Mouse (Mus musculus) hindbrain, embryonic 11.5 days (tissue): ENCODE measurements at regions not wholly inside any gene's neighbourhood (a gene's known extent, or its start where the extent isn't known, plus 50 kb on each side); places are given as distances from the start of the nearest gene placed in this dataset.

Experiments
- ATAC-seq: fragments of 200-750 bp; cut with Nextera tagmentation; 2 replicates; pipeline ENCODE4 v1.8.0; 2017; ENCODE audit warnings: mild to moderate bottlenecking, moderate TSS enrichment, moderate library complexity; ENCODE audit not compliant: low FRiP score
- DNase-seq: peaks from one replicate; pipeline ENCODE4 v3.0.0-alpha.2; 2015; ENCODE audit warnings: low spot score
- H3K27ac ChIP-seq: fragments of 300-500 bp; sonication (generic); 2 replicates; pipeline ENCODE4 v1.5.1; 2014; ENCODE audit warnings: mild to moderate bottlenecking, low read depth, low read length
- H3K27me3 ChIP-seq: fragments of 300-500 bp; sonication (generic); 2 replicates; pipeline ENCODE4 v1.6.1; 2014; ENCODE audit warnings: mild to moderate bottlenecking, low read length, moderate library complexity, mixed read lengths; ENCODE audit not compliant: control insufficient read depth, insufficient read depth
- H3K36me3 ChIP-seq: fragments of 300-500 bp; sonication (generic); 2 replicates; pipeline ENCODE4 v1.6.1; 2014; ENCODE audit warnings: mild to moderate bottlenecking, low read length, moderate library complexity, mixed read lengths; ENCODE audit not compliant: control insufficient read depth, insufficient read depth
- H3K4me1 ChIP-seq: fragments of 300-500 bp; sonication (generic); replicated peaks from 2 replicates; pipeline ENCODE4 v1.6.1; 2014; ENCODE audit warnings: low read length, mixed read lengths; ENCODE audit not compliant: control insufficient read depth, insufficient read depth
- H3K4me2 ChIP-seq: fragments of 300-500 bp; sonication (generic); replicated peaks from 2 replicates; pipeline ENCODE4 v1.6.1; 2014; ENCODE audit warnings: mild to moderate bottlenecking, low read depth, low read length
- H3K4me3 ChIP-seq: fragments of 300-500 bp; sonication (generic); 2 replicates; pipeline ENCODE4 v1.5.1; 2014; ENCODE audit warnings: low read depth, low read length
- H3K9ac ChIP-seq: fragments of 300-500 bp; sonication (generic); 2 replicates; pipeline ENCODE4 v1.6.1; 2014; ENCODE audit warnings: low read depth, low read length
- H3K9me3 ChIP-seq: fragments of 300-500 bp; sonication (generic); 2 replicates; pipeline ENCODE4 v1.6.1; 2016; ENCODE audit warnings: low read length; ENCODE audit not compliant: control insufficient read depth
- WGBS: fragments of 180-500 bp; shearing (Covaris S2); extraction: QIAGEN DNeasy Blood & Tissue Kit; methylation state at CpG from one replicate; pipeline ENCODE4 v1.1.7; 2014; 5-methylcytosine and 5-hydroxymethylcytosine counted together

DNA sequence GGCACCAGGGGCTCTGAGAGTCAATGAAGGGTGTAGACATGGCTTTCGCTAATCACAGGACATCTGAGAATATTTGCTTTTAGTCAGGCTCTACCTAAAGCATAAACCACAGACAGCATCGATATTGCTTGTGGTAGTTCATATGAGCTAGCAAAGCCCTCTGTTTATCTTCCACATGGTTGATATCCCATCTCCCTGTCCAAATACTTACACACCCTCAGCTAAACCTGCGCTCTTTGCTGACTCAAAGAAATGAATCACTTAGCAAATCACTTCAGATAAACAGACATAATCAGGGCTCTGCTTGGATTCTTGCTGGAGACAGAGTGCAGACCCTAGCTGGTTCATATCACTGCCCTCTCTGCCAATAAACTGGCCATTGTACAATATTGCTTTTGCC lies 298.8 kb downstream of the Rnd3 start:
- Histone ChIP-seq H3K27ac (no peak overlapping the region), H3K4me2 (no peak overlapping the region), H3K36me3 (no peaks in the 10 kb centered on the region), H3K4me1 (no peaks in the 10 kb centered on the region), H3K9me3 (no peaks in the 10 kb centered on the region), H3K4me3 (no peak overlapping the region), H3K9ac (no peak overlapping the region), H3K27me3 (no peaks in the 10 kb centered on the region)
- no peak for DNase-seq
- WGBS: 90% methylated on average over 3 of the region's 3 CpGs
- ATAC-seq: no peak

GRCm38 (mm10) chr2:50841881-50842280 lies 307.0 kb downstream of the Rnd3 start:
- no peaks in the 10 kb centered on the region for H3K4me1 ChIP-seq

DNA sequence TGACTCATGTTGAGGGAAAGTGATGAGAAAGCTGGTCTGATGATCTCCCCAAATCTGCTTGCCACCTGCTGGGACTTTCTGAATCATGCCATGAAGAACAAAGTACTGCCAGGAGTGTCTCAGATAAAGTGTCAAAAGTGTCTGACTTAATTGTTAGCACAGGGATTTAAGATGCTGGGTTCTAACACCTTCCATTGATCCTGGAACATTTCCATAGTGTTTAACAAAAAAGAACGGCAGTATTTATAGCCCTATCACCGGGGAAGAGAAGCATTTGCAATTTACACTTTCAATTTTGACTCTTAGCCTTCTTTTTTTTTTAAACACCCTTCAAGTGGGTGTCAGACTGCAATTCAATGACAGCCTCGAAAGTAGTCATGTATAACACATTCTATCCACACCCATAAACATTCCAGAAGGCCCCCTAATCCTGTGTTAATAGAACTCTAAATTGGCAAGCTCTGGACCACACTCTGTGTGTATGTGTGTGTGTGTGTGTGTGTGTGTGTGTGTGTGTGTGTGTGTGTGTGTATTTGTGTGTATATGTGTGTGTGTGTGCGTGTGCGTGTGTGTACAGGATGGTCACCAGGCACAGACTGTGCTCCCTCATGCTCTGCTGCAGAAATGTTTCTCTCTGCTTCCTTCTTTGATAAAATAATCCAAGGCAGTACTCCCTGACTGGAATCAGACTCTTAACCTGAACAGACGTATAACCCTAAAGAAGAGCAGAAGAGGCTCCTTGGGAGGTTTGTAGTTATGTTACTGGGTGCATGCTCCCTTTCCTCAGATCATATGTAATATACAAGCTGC lies 313.2 kb downstream of the Rnd3 start:
- no peak overlapping the region for H3K27ac ChIP-seq
- H3K4me1 ChIP-seq: no peaks in the 10 kb centered on the region
- ATAC-seq (no peak), DNase-seq (no peak)
- no peaks in the 10 kb centered on the region for H3K36me3 ChIP-seq
- no peaks in the 10 kb centered on the region for H3K27me3 ChIP-seq
- no peak overlapping the region for H3K4me2 ChIP-seq
- no peak overlapping the region for H3K4me3 ChIP-seq
- no peak overlapping the region for H3K9ac ChIP-seq
- H3K9me3 ChIP-seq: no peaks in the 10 kb centered on the region
- 90% methylated on average over 6 of the region's 6 CpGs for WGBS

More at GRCm38 (mm10) chr2:50841881-50842280, 307.0 kb downstream of the Rnd3 start:
- Histone ChIP-seq H3K9ac (no peak overlapping the region), H3K9me3 (no peaks in the 10 kb centered on the region), H3K27me3 (no peaks in the 10 kb centered on the region), H3K4me2 (no peak overlapping the region), H3K4me3 (no peak overlapping the region), H3K27ac (no peak overlapping the region), H3K36me3 (no peaks in the 10 kb centered on the region)
- 76% methylated on average over 2 of the region's 2 CpGs for WGBS
- no peak for ATAC-seq
- DNase-seq: no peak

DNA sequence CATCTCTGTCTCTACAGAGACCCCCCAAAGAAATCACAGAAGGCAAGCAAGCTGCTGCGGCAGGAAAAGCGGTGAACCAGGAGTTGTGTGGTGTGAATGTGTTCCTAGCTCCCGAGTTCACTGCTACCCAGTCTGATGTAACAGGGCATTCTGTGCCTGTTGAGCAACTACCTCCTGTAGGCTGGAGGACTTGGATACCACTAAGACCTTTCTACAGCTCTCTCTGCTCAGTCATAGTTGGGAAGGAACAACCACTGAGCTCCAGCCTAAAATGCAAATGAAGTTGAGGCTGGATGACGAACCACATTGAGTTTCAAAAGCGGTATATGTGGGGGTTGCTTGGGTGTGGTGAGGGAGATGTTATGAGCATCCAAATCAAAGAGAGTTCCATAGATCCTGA lies 315.1 kb downstream of the Rnd3 start:
- no peaks in the 10 kb centered on the region for H3K4me1 ChIP-seq
- no peak overlapping the region for H3K4me2 ChIP-seq
- H3K27me3 ChIP-seq: no peaks in the 10 kb centered on the region
- H3K27ac ChIP-seq: no peak overlapping the region
- no peak overlapping the region for H3K9ac ChIP-seq
- 95% methylated on average over 5 of the region's 5 CpGs for WGBS
- H3K9me3 ChIP-seq: no peaks in the 10 kb centered on the region
- H3K4me3 ChIP-seq: no peak overlapping the region
- DNase-seq: no peak
- H3K36me3 ChIP-seq: no peaks in the 10 kb centered on the region
- no peak for ATAC-seq

- ATAC-seq (no peak), DNase-seq (no peak)
- no peak overlapping the region for H3K27ac ChIP-seq
- no peaks in the 10 kb centered on the region for H3K36me3 ChIP-seq
- H3K9me3 ChIP-seq: no peaks in the 10 kb centered on the region
- H3K4me2 ChIP-seq: no peak overlapping the region
- no peaks in the 10 kb centered on the region for H3K4me1 ChIP-seq
- H3K4me3 ChIP-seq: no peak overlapping the region
- no peak overlapping the region for H3K9ac ChIP-seq
- no peaks in the 10 kb centered on the region for H3K27me3 ChIP-seq
- 72% methylated on average over 4 of the region's 4 CpGs for WGBS
These were observed 316.4 kb downstream of the Rnd3 start for GRCm38 (mm10) chr2:50832471-50832870.

DNA sequence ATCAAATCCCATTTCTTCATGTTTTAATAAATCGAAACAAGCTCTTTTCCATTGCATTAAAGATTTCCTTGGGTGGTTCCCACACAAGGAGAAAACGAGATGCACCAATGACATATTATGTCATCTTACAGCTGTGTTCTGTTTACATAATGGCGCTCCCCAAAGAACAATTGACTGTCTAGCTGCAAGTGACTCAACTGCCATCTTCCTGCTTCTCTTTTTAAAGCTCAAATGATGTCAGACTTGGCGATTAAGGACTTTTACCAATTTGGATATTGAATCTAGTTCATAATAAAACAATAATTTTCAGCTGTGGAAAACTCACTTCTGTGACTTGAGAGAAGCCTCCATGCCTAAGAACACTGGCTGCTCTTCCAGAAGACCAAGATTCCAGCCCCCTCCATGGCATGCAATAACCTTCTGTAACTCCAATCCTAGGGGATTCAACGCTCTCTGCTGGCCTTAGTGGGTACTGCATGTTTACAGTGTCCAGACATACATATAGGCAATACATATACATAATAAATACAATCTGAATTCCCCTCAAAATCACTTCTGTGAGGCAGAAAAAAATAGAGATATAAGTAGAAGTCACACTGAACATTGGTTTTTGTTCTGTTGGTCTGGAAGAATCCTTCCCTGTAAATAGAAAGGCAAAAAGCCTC lies 318.7 kb downstream of the Rnd3 start:
- no peaks in the 10 kb centered on the region for H3K4me1 ChIP-seq
- WGBS: 76% methylated on average over 5 of the region's 5 CpGs

DNA sequence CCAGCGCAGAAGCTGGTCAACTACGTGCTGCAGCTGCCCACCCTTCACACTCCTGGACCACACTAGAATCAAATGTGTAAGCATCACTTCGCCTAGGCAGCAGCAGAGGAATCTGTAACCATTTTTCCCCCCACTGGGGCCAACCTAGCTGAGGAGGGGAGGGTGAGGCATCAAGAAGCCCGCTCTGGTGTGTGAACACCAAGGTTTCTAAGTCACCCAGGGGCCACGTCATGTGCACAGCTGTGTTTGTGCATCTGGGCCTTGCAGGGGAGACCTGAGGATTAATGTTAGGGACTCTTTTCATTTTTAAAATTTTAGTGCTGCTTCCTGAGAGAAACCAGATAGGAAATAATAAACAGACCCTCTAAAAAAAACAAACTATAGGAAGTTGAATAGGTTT lies 321.8 kb downstream of the Rnd3 start:
- WGBS: 70% methylated on average over 5 of the region's 5 CpGs
- Histone ChIP-seq H3K4me2 (no peak overlapping the region), H3K27ac (no peak overlapping the region), H3K27me3 (no peaks in the 10 kb centered on the region), H3K4me3 (no peak overlapping the region), H3K9me3 (no peaks in the 10 kb centered on the region), H3K4me1 (no peaks in the 10 kb centered on the region), H3K36me3 (no peaks in the 10 kb centered on the region), H3K9ac (no peak overlapping the region)
- ATAC-seq (no peak), DNase-seq (peak; percentile 13)

More for the DNA sequence above, 318.7 kb downstream of the Rnd3 start:
- Histone ChIP-seq H3K27ac (no peak overlapping the region), H3K4me3 (no peak overlapping the region), H3K36me3 (no peaks in the 10 kb centered on the region), H3K9me3 (no peaks in the 10 kb centered on the region), H3K27me3 (no peaks in the 10 kb centered on the region), H3K4me2 (no peak overlapping the region), H3K9ac (no peak overlapping the region)
- ATAC-seq (no peak), DNase-seq (no peak)

GRCm38 (mm10) chr2:50826537-50826936 lies 322.4 kb downstream of the Rnd3 start:
- H3K36me3 ChIP-seq: no peaks in the 10 kb centered on the region
- no peak overlapping the region for H3K9ac ChIP-seq
- DNase-seq (no peak), ATAC-seq (no peak)
- no peaks in the 10 kb centered on the region for H3K27me3 ChIP-seq
- WGBS: 83% methylated on average over 3 of the region's 3 CpGs
- H3K4me2 ChIP-seq: no peak overlapping the region
- H3K27ac ChIP-seq: no peak overlapping the region
- no peaks in the 10 kb centered on the region for H3K9me3 ChIP-seq
- H3K4me1 ChIP-seq: no peaks in the 10 kb centered on the region
- H3K4me3 ChIP-seq: no peak overlapping the region

DNA sequence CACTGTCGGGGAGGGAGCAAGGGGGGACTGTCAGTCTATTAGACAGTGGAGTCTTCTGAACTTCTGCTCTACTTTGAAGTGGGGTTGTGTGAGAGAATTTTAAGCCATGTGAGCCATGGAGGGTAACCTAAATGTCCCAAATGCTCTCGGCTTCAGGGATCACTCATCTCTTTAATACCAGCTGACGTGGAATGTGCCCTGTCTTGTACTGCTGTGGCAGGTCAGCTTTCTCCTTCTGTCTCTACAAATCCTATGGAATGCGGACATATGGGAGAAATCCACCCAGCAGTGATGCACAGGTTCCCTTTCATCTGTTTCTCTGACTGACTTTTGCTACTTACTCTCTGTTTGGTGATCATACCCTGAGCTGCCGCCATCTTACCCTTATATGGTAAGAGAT lies 323.3 kb downstream of the Rnd3 start:
- H3K4me1 ChIP-seq: no peaks in the 10 kb centered on the region
- H3K36me3 ChIP-seq: no peaks in the 10 kb centered on the region
- ATAC-seq (no peak), DNase-seq (no peak)
- no peaks in the 10 kb centered on the region for H3K27me3 ChIP-seq
- no peaks in the 10 kb centered on the region for H3K9me3 ChIP-seq
- WGBS: 68% methylated on average over 5 of the region's 5 CpGs
- no peak overlapping the region for H3K4me2 ChIP-seq
- no peak overlapping the region for H3K9ac ChIP-seq
- H3K4me3 ChIP-seq: no peak overlapping the region
- no peak overlapping the region for H3K27ac ChIP-seq
